Mouse (Mus musculus) thymus, postnatal 4 days (tissue): ENCODE measurements around the gene Agr3.

ENCODE experiments used
- DNase-seq: peaks from one replicate; pipeline ENCODE4 v3.0.0; 2021

Agr3 gene

DNA sequence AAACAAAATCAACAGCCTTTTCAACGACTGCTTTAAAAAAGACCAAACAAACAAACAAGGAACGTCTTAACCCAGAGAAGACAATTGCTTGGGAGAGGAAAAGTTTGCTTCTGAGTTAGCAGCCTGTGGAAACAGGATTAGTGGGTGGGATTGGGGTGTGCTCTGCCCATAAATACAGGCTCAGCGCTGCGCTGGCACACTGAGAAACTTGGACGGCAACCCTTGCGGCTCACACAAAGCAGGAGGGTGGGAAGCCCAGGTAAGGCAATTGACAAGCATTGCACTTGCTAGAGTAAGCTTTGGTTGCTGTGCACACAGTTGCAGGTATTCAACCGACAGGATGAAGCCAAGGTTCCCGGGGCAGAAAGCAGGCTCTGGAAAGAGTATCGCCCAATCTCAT is 67.3 kb downstream of the Agr3 start, which contains the start of gene Agr2:
TSS of gene Agr2 (plus strand) at position 197 of the 400 bp plus-strand sequence.
- no peak for DNase-seq

DNA sequence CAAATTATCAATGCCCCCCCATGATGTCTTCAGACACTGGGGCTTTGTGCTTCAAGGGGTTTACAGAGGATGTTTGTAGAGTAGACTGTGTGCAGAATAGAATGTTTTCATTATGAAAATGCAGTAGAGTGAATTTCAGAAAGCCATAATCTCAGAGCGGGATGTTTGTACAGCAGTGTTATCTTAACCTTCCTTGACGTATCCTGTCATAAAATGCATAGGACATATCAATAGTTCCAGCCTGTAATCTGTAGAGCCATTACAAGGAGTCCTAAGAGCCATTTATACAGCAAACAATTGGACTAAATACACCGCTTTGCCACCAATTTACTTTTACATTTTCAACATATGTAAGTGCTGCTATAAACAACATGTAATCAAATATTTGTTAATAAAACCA is 68.2 kb downstream of the Agr3 start:
- DNase-seq = no peak

DNA sequence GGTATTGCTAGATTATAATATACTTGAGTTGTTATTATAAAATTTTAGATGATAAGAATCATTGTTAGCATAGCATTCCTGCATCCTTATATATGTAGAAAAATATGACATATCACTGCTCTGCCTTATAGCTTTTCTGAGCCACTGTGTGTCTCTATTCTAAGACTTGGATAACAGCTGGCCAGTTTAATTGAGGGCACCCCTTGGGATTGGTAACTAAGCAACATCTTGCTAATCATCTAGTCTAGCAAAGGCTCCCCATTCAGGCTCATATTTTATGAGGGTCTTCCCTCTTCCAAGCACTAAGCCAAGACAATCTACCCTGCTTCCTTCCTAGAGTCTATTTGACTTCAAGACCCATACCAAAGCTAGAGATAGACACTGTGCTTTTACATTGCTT is 68.7 kb downstream of the Agr3 start:
- no peak for DNase-seq

DNA sequence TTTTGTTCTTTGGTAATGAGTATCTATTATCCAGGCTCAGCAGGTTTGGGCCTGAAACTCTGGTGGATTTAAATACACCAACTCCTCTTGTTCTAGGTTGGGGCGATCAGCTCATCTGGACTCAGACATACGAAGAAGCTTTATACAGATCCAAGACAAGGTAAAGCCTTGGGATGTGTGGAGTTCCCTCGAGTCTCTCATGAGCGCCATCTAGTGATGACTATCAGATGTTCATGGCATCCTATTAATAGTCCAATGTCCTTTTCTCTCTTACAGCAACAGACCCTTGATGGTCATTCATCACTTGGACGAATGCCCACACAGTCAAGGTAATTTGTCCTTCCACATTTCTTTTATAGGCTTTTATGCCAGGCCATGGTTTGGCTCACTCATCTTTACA is 70.4 kb downstream of the Agr3 start:
- no peak for DNase-seq
